Mouse (Mus musculus): ENCODE measurements around the gene Olfr160. TPM values are rescaled to one million over a fixed set of nuclear protein-coding genes. Genes with fewer than 3 reads are reported as not detected.
A peak's percentile ranks its signal among the peaks of the same experiment; 100 is the strongest.

The Olfr160 gene
- polyA plus RNA-seq (2016; fragmentation: Nextera tagmentation; extraction: Ambion mirVana), result not detected in 2 replicates

GRCm38 (mm10) chr9:37716150-37716549 is at the start of gene Olfr160:
TSS of gene Olfr160 (minus strand) at chr9:37716250.
- no peaks in the 10 kb centered on the region for H3K27me3 ChIP-seq (ENCODE audit: low read depth, poor library complexity, severe bottlenecking)
- H3K4me1 ChIP-seq, result no peaks in the 10 kb centered on the region
- no peak within 1 kb of the TSS for H3K27ac ChIP-seq (replicated peaks)
- WGBS, result 90% methylated on average over 1 of the region's 1 CpGs
- no peak within 1 kb of the TSS for H3K4me3 ChIP-seq
- H3K36me3 ChIP-seq, result no peaks in the 10 kb centered on the region
- no peaks in the 10 kb centered on the region for H3K9me3 ChIP-seq (replicated peaks)
- DNase-seq (ENCODE audit: low spot score), result no peak

GRCm38 (mm10) chr9:37762541-37762940 is 46.5 kb upstream of the Olfr160 start:
- no peaks in the 10 kb centered on the region for H3K9me3 ChIP-seq (replicated peaks)
- WGBS, result 56% methylated on average over 2 of the region's 2 CpGs
- no peaks in the 10 kb centered on the region for H3K36me3 ChIP-seq
- H3K4me1 ChIP-seq, result no peaks in the 10 kb centered on the region
- H3K27me3 ChIP-seq (ENCODE audit: low read depth, poor library complexity, severe bottlenecking), result no peaks in the 10 kb centered on the region
- H3K4me3 ChIP-seq, result no peak overlapping the region
- no peak overlapping the region for H3K27ac ChIP-seq (replicated peaks)
- no peak for DNase-seq (ENCODE audit: low spot score)

DNA sequence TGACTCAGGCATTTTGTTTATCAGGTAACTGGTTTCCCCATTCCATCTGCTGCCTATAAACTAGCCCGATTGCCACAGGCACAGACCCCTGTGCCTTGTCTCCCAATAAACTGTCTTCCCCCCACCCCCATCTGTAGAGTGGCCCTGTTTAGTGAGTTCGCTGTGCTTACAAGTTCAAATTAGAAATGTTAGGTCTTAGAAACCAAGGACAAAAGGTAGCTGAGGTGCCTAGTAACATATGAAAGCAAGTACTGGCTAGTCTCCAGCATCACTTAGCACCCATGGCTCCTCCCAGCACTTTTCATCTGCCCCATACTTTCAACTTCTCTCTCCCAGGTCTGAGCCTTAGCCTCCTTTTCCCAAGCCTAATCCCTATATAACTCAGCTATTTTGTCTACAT is 45.7 kb upstream of the Olfr160 start:
- Histone ChIP-seq H3K9me3 (replicated peaks) (no peaks in the 10 kb centered on the region), H3K4me1 (no peaks in the 10 kb centered on the region), H3K27me3 (ENCODE audit: low read depth, poor library complexity, severe bottlenecking) (no peaks in the 10 kb centered on the region), H3K36me3 (no peaks in the 10 kb centered on the region), H3K4me3 (no peak overlapping the region), H3K27ac (replicated peaks) (no peak overlapping the region)
- WGBS, result 89% methylated on average over 2 of the region's 2 CpGs
- no peak for DNase-seq (ENCODE audit: low spot score)

DNA sequence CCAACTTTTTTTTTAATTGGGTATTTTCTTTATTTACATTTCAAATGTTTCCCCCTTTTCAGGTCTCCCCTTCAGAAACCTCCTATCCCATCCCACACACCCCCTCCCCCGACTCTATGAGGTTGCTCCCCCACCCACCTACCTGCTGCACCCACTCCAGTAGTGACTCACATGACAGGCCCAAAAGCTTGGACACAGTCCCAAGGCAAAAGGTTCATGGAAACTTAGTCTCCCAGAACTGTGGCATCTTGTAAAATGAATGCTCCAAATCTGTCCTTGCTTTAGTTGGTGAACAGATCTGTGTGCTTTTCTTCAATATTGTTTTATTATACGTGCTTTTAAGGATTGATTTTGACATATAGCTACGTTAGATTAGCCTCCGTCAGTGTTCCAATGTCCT is 36.0 kb upstream of the Olfr160 start:
- Histone ChIP-seq H3K27ac (replicated peaks) (no peak overlapping the region), H3K9me3 (replicated peaks) (no peaks in the 10 kb centered on the region), H3K36me3 (no peaks in the 10 kb centered on the region), H3K4me1 (peaks cover 13% of the 10 kb centered on the region), H3K4me3 (no peak overlapping the region), H3K27me3 (ENCODE audit: low read depth, poor library complexity, severe bottlenecking) (no peaks in the 10 kb centered on the region)
- WGBS, result 79% methylated on average over 4 of the region's 4 CpGs
- DNase-seq (ENCODE audit: low spot score), result no peak

- no peak for DNase-seq (ENCODE audit: low spot score)
- WGBS, result 79% methylated on average over 2 of the region's 2 CpGs
- H3K36me3 ChIP-seq, result no peaks in the 10 kb centered on the region
- no peak overlapping the region for H3K4me3 ChIP-seq
- no peaks in the 10 kb centered on the region for H3K27me3 ChIP-seq (ENCODE audit: low read depth, poor library complexity, severe bottlenecking)
- peaks cover 13% of the 10 kb centered on the region for H3K4me1 ChIP-seq
- no peaks in the 10 kb centered on the region for H3K9me3 ChIP-seq (replicated peaks)
- no peak overlapping the region for H3K27ac ChIP-seq (replicated peaks)
Observed at GRCm38 (mm10) chr9:37751467-37751866, 35.4 kb upstream of the Olfr160 start.

DNA sequence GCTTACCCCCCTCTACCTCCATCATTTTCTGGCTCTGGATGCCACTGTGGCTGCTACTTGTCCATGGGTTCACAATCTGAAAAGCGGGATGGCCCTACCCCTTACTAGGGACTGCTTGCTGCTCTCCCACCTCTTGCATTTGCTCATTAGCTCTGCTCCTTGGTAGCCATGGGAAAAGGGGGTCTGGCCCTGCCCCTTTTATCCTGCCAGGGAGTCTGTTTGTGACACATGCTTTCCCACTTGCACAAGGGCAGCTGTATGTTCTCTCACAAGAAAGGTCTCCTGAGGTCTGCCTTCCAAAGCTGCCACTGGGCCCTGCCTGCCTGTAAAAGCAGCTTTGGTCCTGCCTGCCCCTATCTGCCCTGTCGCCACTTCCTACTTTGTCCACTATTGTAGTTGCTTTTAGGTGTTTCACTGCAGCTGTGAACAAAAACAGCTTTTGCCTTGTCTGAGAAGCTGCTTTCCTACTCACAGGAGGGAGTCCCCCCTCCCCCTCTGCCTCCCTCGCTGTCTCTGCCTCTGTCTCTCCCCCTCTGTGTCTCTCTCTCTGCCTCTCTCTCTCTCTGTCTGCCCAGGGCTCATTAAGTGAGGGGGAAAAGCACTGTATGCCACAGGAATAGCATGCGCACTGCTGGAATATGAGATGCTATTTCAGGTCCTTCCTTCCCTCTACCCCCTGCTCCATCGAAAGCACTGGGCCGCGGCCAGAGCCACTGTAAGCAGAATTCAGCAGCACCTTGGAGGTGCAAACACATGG is 34.4 kb upstream of the Olfr160 start:
- Histone ChIP-seq H3K36me3 (no peaks in the 10 kb centered on the region), H3K4me3 (no peak overlapping the region), H3K27me3 (ENCODE audit: low read depth, poor library complexity, severe bottlenecking) (no peaks in the 10 kb centered on the region), H3K27ac (replicated peaks) (peak overlapping the region; percentile 74), H3K4me1 (peaks cover 13% of the 10 kb centered on the region), H3K9me3 (replicated peaks) (no peaks in the 10 kb centered on the region)
- DNase-seq (ENCODE audit: low spot score), result peak; percentile 28
- 30% methylated on average over 7 of the region's 7 CpGs for WGBS

DNA sequence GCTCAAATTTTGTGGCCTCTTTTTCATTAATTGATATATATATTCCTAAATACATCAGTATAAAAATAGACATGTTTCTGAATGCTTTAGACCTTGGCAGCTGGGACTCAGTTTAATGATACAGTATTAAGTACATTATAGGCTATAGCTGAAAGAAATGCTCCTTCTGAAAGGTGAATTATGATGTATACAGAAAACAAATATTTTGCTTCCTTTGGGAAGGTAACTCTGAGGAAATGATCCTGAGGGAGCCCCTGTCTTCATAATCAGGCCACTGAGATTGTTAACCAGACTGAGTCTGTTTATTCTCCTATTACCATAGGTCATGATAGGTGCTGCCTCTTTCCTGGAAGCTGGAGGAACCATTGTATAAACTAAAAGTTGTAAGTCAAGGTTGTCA is 28.8 kb upstream of the Olfr160 start, which contains the start of gene Olfr874:
Gene Olfr874 (plus strand): TSS at position 301 of the 400 bp plus-strand sequence.
- H3K27ac ChIP-seq (replicated peaks), result no peak within 1 kb of the TSS
- H3K36me3 ChIP-seq, result no peaks in the 10 kb centered on the region
- H3K4me3 ChIP-seq, result no peak within 1 kb of the TSS
- no peaks in the 10 kb centered on the region for H3K9me3 ChIP-seq (replicated peaks)
- no peak for DNase-seq (ENCODE audit: low spot score)
- H3K27me3 ChIP-seq (ENCODE audit: low read depth, poor library complexity, severe bottlenecking), result no peaks in the 10 kb centered on the region
- peaks cover under 1% of the 10 kb centered on the region for H3K4me1 ChIP-seq

- H3K4me1 ChIP-seq, result no peaks in the 10 kb centered on the region
- DNase-seq (ENCODE audit: low spot score), result no peak
- no peaks in the 10 kb centered on the region for H3K27me3 ChIP-seq (ENCODE audit: low read depth, poor library complexity, severe bottlenecking)
- 97% methylated on average over 1 of the region's 1 CpGs for WGBS
- no peak overlapping the region for H3K27ac ChIP-seq (replicated peaks)
- H3K36me3 ChIP-seq, result no peaks in the 10 kb centered on the region
- no peaks in the 10 kb centered on the region for H3K9me3 ChIP-seq (replicated peaks)
- H3K4me3 ChIP-seq, result no peak overlapping the region
Observed at GRCm38 (mm10) chr9:37734310-37734709, 18.3 kb upstream of the Olfr160 start.

DNA sequence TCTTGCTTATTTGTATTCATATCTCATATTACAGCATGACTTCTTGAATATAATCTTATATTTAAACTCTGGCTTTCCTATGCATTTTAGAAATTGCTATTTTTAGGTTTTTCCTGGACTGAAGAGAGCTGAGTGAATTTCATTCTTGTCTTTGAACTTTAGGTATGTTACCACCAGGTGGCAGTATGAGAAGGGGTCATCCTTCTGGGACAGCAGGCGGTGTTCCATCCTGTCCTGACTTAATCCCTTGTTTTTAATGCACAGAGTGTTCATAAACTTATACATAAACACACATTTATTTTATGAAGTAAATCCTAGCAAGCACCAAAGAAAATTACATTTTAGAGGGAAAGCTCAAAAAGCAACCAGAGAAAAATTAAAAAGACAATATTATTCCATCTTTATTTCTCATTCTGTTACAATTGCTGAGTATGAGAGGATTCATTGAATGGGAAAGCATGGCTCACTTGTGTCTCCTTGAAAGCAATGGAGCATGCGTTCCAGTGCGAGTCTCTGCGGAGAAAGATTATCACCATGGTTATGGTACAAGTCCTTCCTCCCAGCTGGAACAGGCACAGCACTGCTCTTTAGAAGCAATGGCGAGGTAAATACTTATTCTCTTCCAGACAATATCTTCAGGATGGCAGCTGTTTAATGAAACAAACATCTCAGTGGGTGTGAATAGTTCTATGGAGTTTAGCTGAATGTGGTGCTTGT is 25.9 kb downstream of the Olfr160 start:
- H3K36me3 ChIP-seq, result no peaks in the 10 kb centered on the region
- DNase-seq (ENCODE audit: low spot score), result no peak
- no peaks in the 10 kb centered on the region for H3K27me3 ChIP-seq (ENCODE audit: low read depth, poor library complexity, severe bottlenecking)
- H3K4me3 ChIP-seq, result no peak overlapping the region
- H3K27ac ChIP-seq (replicated peaks), result no peak overlapping the region
- no peaks in the 10 kb centered on the region for H3K9me3 ChIP-seq (replicated peaks)
- 33% methylated on average over 5 of the region's 5 CpGs for WGBS
- H3K4me1 ChIP-seq, result 0 out of 2 replicates have a peak, but pooled peaks cover 4% of the 10 kb centered on the region

- Histone ChIP-seq H3K4me1 (0 out of 2 replicates have a peak, but pooled peaks cover 4% of the 10 kb centered on the region), H3K9me3 (replicated peaks) (no peaks in the 10 kb centered on the region), H3K36me3 (no peaks in the 10 kb centered on the region), H3K27me3 (ENCODE audit: low read depth, poor library complexity, severe bottlenecking) (no peaks in the 10 kb centered on the region), H3K27ac (replicated peaks) (no peak overlapping the region), H3K4me3 (no peak overlapping the region)
- WGBS, result 53% methylated on average over 3 of the region's 3 CpGs
- DNase-seq (ENCODE audit: low spot score), result no peak
Observed at GRCm38 (mm10) chr9:37687941-37688303, 28.1 kb downstream of the Olfr160 start.

- no peaks in the 10 kb centered on the region for H3K27me3 ChIP-seq (ENCODE audit: low read depth, poor library complexity, severe bottlenecking)
- no peak for DNase-seq (ENCODE audit: low spot score)
- 0 out of 2 replicates have a peak, but pooled peaks cover 4% of the 10 kb centered on the region for H3K4me1 ChIP-seq
- no peaks in the 10 kb centered on the region for H3K9me3 ChIP-seq (replicated peaks)
- no peak overlapping the region for H3K4me3 ChIP-seq
- 84% methylated on average over 3 of the region's 3 CpGs for WGBS
- no peak overlapping the region for H3K27ac ChIP-seq (replicated peaks)
- H3K36me3 ChIP-seq, result no peaks in the 10 kb centered on the region
Observed at GRCm38 (mm10) chr9:37687288-37687940, 28.6 kb downstream of the Olfr160 start.

- Histone ChIP-seq H3K9me3 (replicated peaks) (no peaks in the 10 kb centered on the region), H3K4me3 (no peak overlapping the region)
- 94% methylated on average over 1 of the region's 1 CpGs for WGBS
Observed at GRCm38 (mm10) chr9:37681123-37681522, 34.9 kb downstream of the Olfr160 start.

GRCm38 (mm10) chr9:37675287-37675686 is 40.8 kb downstream of the Olfr160 start:
- Histone ChIP-seq H3K27me3 (ENCODE audit: low read depth, poor library complexity, severe bottlenecking) (no peaks in the 10 kb centered on the region), H3K9me3 (replicated peaks) (no peaks in the 10 kb centered on the region), H3K4me3 (no peak overlapping the region), H3K27ac (replicated peaks) (no peak overlapping the region), H3K36me3 (no peaks in the 10 kb centered on the region), H3K4me1 (no peaks in the 10 kb centered on the region)
- 94% methylated on average over 4 of the region's 4 CpGs for WGBS
- DNase-seq (ENCODE audit: low spot score), result no peak

More at GRCm38 (mm10) chr9:37681123-37681522, 34.9 kb downstream of the Olfr160 start:
- Histone ChIP-seq H3K36me3 (no peaks in the 10 kb centered on the region), H3K27ac (replicated peaks) (no peak overlapping the region), H3K4me1 (no peaks in the 10 kb centered on the region), H3K27me3 (ENCODE audit: low read depth, poor library complexity, severe bottlenecking) (no peaks in the 10 kb centered on the region)
- DNase-seq (ENCODE audit: low spot score), result no peak

Data from midbrain, embryonic 10.5 days (tissue).